In genomic region chr10:76253536-76253935, GRCm38 (mm10) we compare ENCODE assay signal across 9 mouse cellular contexts. TPM values are rescaled to one million over a fixed set of nuclear protein-coding genes. Genes with fewer than 3 reads are reported as not detected.
DNase-seq lines count a peak whose midpoint lies in the region; ATAC-seq lines count a peak whose summit lies in the region.
"Had no signal": no experiment of that assay in that cellular context is flagged by ENCODE, and none has a peak within 500 bp of the region (broad histone marks: within the 10 kb centered on the region; RNA-seq: fewer than 3 reads in every experiment).

S100b (plus strand) TSS chr10:76253853.

- WGBS in heart, embryonic 15.5 days, result 39% methylated on average over 4 of the region's 4 CpGs
- 34% methylated on average over 4 of the region's 4 CpGs for WGBS in embryonic facial prominence, embryonic 13.5 days
- WGBS in stomach, embryonic 14.5 days, result 23% methylated on average over 4 of the region's 4 CpGs

- no peak within 1 kb of the TSS for H3K4me2 ChIP-seq in heart, embryonic 15.5 days
- H3K4me2 ChIP-seq in embryonic facial prominence, embryonic 13.5 days, result peak within 1 kb of the TSS; percentile 20
- no peak within 1 kb of the TSS for H3K4me2 ChIP-seq in stomach, embryonic 14.5 days (replicated peaks; ENCODE audit: low read depth, low read length)

- H3K9me3 ChIP-seq in heart, embryonic 15.5 days (replicated peaks), result no peaks in the 10 kb centered on the region
- no peaks in the 10 kb centered on the region for H3K9me3 ChIP-seq in embryonic facial prominence, embryonic 13.5 days
- no peaks in the 10 kb centered on the region for H3K9me3 ChIP-seq in stomach, embryonic 14.5 days (ENCODE audit: control insufficient read depth, low read depth, low read length)

- H3K4me3 ChIP-seq in heart, embryonic 15.5 days, result no peak within 1 kb of the TSS
- peak within 1 kb of the TSS; percentile 17 for H3K4me3 ChIP-seq in embryonic facial prominence, embryonic 13.5 days
- H3K4me3 ChIP-seq in stomach, embryonic 14.5 days (ENCODE audit: low read depth, low read length), result no peak within 1 kb of the TSS

- peaks cover 21% of the 10 kb centered on the region for H3K4me1 ChIP-seq in heart, embryonic 15.5 days (replicated peaks)
- peaks cover 23% of the 10 kb centered on the region for H3K4me1 ChIP-seq in embryonic facial prominence, embryonic 13.5 days
- H3K4me1 ChIP-seq in stomach, embryonic 14.5 days (ENCODE audit: control insufficient read depth, insufficient read depth, low read length), result peaks cover 3% of the 10 kb centered on the region; the same call in 1 of the 2 replicates

- no peak within 1 kb of the TSS for H3K9ac ChIP-seq in heart, embryonic 15.5 days
- 0 out of 2 replicates have a peak within 1 kb of the TSS, but pooled peaks have one; percentile 44 for H3K9ac ChIP-seq in embryonic facial prominence, embryonic 13.5 days
- no peak within 1 kb of the TSS for H3K9ac ChIP-seq in stomach, embryonic 14.5 days (replicated peaks; ENCODE audit: low read depth, low read length)

- DNase-seq in heart, adult 8-10 months (ENCODE audit: low spot score), result no peak
- DNase-seq in NIH3T3 (ENCODE audit: low read depth), result peak; percentile 79
- DNase-seq in layer of hippocampus, postnatal 14 days (ENCODE audit: low spot score in 2 of 2), result peak; percentile 44 to 59
- DNase-seq in retina, embryonic 14.5 days (ENCODE audit: low spot score), result no peak

- H3K36me3 ChIP-seq in heart, embryonic 15.5 days, result no peaks in the 10 kb centered on the region
- H3K36me3 ChIP-seq in embryonic facial prominence, embryonic 13.5 days, result no peaks in the 10 kb centered on the region
- no peaks in the 10 kb centered on the region for H3K36me3 ChIP-seq in stomach, embryonic 14.5 days (ENCODE audit: control insufficient read depth, insufficient read depth, low read length)

- ATAC-seq in heart, embryonic 15.5 days (replicated peaks; ENCODE audit: insufficient number of reproducible peaks, insufficient read depth, low FRiP score, low read depth), result peak; percentile 53; the same call in 1 of the 2 replicates
- peak; percentile 63; the same call in 1 of the 2 replicates for ATAC-seq in embryonic facial prominence, embryonic 13.5 days (ENCODE audit: insufficient number of reproducible peaks, insufficient read depth, low FRiP score, low TSS enrichment, low read depth)
- ATAC-seq in stomach, embryonic 14.5 days (ENCODE audit: insufficient number of reproducible peaks, insufficient read depth, low FRiP score, low read depth), result peak; percentile 46; the same call in 1 of the 2 replicates
- no peak for ATAC-seq in megakaryocyte, adult 5-6 weeks (ENCODE audit: poor library complexity, severe bottlenecking)
- ATAC-seq: Patski had no signal

- no peak within 1 kb of the TSS for H3K27ac ChIP-seq in heart, embryonic 15.5 days
- peak within 1 kb of the TSS; percentile 71 for H3K27ac ChIP-seq in embryonic facial prominence, embryonic 13.5 days
- H3K27ac ChIP-seq in stomach, embryonic 14.5 days (ENCODE audit: low read length), result no peak within 1 kb of the TSS

- H3K27me3 ChIP-seq in heart, embryonic 15.5 days, result no peaks in the 10 kb centered on the region
- H3K27me3 ChIP-seq in embryonic facial prominence, embryonic 13.5 days, result no peaks in the 10 kb centered on the region
- no peaks in the 10 kb centered on the region for H3K27me3 ChIP-seq in stomach, embryonic 14.5 days (ENCODE audit: control insufficient read depth, insufficient read depth, low read length)
- H3K27me3 ChIP-seq: Patski had no signal

RNA-seq across cellular contexts. Expression of gene S100b, which starts in this region (rescaled TPM):
- polyA plus RNA-seq in heart, embryonic 15.5 days (2015; fragmentation: Nextera tagmentation; extraction: Ambion mirVana), result 0.83 and 0.87 TPM in 2 replicates
- total RNA-seq in heart, adult 8-10 months (2022), result 1 to 10 TPM in 3 of 4 experiments, under 1 TPM in 1; 0.76 to 1.8 (median 1.8) TPM
- polyA plus RNA-seq in embryonic facial prominence, embryonic 13.5 days (2015; fragmentation: Nextera tagmentation; extraction: Ambion mirVana), result 5.7 and 8.1 TPM in 2 replicates
- 10 to 100 TPM; 97.2 to 99.4 TPM for total RNA-seq in layer of hippocampus, postnatal 14 days (2021)
- 1.6 and 2.1 TPM in 2 replicates for polyA plus RNA-seq in stomach, embryonic 14.5 days (2014; fragmentation: Nextera tagmentation; extraction: Ambion mirVana)
- 0.14 and 0.47 TPM in 2 replicates for total RNA-seq in megakaryocyte, adult 5-6 weeks (2015)
- 0.11 TPM in 1 of 2 replicates, not detected in the other for total RNA-seq in megakaryocyte, adult 5-6 weeks (2017)

Comparison
In these comparisons a context has a peak if more than half of its experiments do, and no peak if none do; other contexts are left out.
1. RNA of gene S100b (total RNA-seq): 97.2 to 99.4 TPM in layer of hippocampus, postnatal 14 days; 0.76 to 1.8 TPM in heart, adult 8-10 months and 0.11 to 0.47 TPM in megakaryocyte, adult 5-6 weeks; every median in the first group is over 10 times any median in the second.
2. Peak in ATAC-seq in heart, embryonic 15.5 days; RNA of the gene not detected or under 1 TPM.
3. DNase-seq: peak in NIH3T3 (single experiment) and layer of hippocampus, postnatal 14 days (2 of 2); none in heart, adult 8-10 months (single experiment) and retina, embryonic 14.5 days (single experiment).